Mouse (Mus musculus) lung, postnatal 0 days (tissue): ENCODE measurements around the gene Ptpn4. TPM values are rescaled to one million over a fixed set of nuclear protein-coding genes. Genes with fewer than 3 reads are reported as not detected.

Experiments
- ATAC-seq: fragments of 200-750 bp; cut with Nextera tagmentation; 2 replicates; pipeline ENCODE4 v1.8.0; 2017; ENCODE audit warnings: moderate library complexity
- DNase-seq: peaks from one replicate; pipeline ENCODE4 v3.0.0-alpha.2; 2016; ENCODE audit warnings: low spot score
- H3K27ac ChIP-seq: fragments of 300-500 bp; sonication (generic); 2 replicates; pipeline ENCODE4 v1.5.1; 2014; ENCODE audit warnings: antibody characterized with exemption, mild to moderate bottlenecking, low read length, mixed read lengths
- H3K27me3 ChIP-seq: fragments of 300-500 bp; sonication (generic); replicated peaks from 2 replicates; pipeline ENCODE4 v1.6.1; 2014; ENCODE audit warnings: low read length, mixed read lengths; ENCODE audit not compliant: insufficient read depth
- H3K36me3 ChIP-seq: fragments of 300-500 bp; sonication (generic); 2 replicates; pipeline ENCODE4 v1.6.1; 2014; ENCODE audit warnings: low read length, mixed read lengths; ENCODE audit not compliant: insufficient read depth
- H3K4me1 ChIP-seq: fragments of 300-500 bp; sonication (generic); 2 replicates; pipeline ENCODE4 v1.6.1; 2014; ENCODE audit warnings: antibody characterized with exemption, low read depth, low read length, mixed read lengths; ENCODE audit not compliant: insufficient read depth
- H3K4me2 ChIP-seq: fragments of 300-500 bp; sonication (generic); replicated peaks from 2 replicates; pipeline ENCODE4 v1.6.1; 2014; ENCODE audit warnings: low read depth, mild to moderate bottlenecking, low read length, moderate library complexity, mixed read lengths
- H3K4me3 ChIP-seq: fragments of 300-500 bp; sonication (generic); 2 replicates; pipeline ENCODE4 v1.5.1; 2014; ENCODE audit warnings: low read depth, low read length
- H3K9ac ChIP-seq: fragments of 300-500 bp; sonication (generic); replicated peaks from 2 replicates; pipeline ENCODE4 v1.6.1; 2014; ENCODE audit warnings: low read depth, mild to moderate bottlenecking
- H3K9me3 ChIP-seq: fragments of 300-500 bp; sonication (generic); 2 replicates; pipeline ENCODE4 v1.6.1; 2016; ENCODE audit warnings: low read length, mixed read lengths
- CTCF ChIP-seq: IDR thresholded peaks from 2 replicates; pipeline ENCODE4 v1.5.1; 2016; ENCODE audit warnings: antibody characterized with exemption, mild to moderate bottlenecking
- EP300 ChIP-seq: IDR thresholded peaks from 2 replicates; pipeline ENCODE4 v1.6.1; 2016; ENCODE audit warnings: antibody characterized with exemption, mild to moderate bottlenecking, control low read depth
- WGBS: fragments of 180-500 bp; shearing (Covaris S2); extraction: QIAGEN DNeasy Blood & Tissue Kit; methylation state at CpG from one replicate; pipeline ENCODE4 v1.1.7; 2014; 5-methylcytosine and 5-hydroxymethylcytosine counted together
- polyA plus RNA-seq: library from polyadenylated mRNA; unstranded; fragments of >200 nt; fragmentation: Nextera tagmentation; extraction: Ambion mirVana; gene quantifications from 2 replicates; pipeline ENCODE4 v1.2.1, GENCODE M21; 2015

Ptpn4 gene
- polyA plus RNA-seq, 1 experiment from 2014 or later, result 4.8 TPM

DNA sequence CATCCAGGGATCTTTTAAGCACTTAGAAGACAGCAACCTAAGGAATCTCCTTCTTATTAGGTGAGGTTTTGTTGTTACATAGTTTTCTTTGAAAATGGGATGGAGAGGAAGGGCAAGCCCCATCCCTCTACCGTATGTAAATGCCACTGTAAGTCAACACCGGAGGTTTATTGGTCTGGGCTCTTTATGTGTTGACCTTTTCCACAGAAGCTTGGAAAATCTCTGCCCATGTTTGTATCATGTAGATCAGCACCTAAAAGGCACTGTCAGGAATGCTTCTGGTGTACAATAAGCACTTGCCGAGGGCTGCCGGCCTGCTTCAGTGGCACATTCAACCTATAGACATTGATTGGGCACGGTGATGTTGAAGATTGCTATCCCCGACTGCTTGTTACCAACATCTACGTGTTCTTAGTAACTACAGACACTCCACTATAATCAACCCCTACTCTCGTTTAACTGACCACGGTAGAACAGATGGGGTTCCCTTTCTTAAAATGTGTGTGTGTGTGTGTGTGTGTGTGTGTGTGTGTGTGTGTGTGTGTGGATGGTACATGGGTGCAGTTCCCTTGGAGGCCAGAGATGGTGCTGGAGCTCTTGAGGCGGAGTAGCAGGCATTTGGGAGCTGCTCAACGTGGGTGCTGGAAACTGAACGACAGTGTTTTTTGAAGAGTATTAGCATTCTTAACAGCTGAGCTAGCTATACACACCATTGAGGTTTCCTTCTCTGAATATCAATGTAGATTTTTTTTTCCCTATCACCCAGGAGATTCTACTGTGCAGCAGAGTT, 11.9 kb upstream of the Ptpn4 start:
- DNase-seq, result no peak
- H3K9me3 ChIP-seq, result no peaks in the 10 kb centered on the region
- H3K4me2 ChIP-seq, result no peak overlapping the region
- TF ChIP-seq CTCF (no peak), EP300 (no peak)
- ATAC-seq, result no peak
- 94% methylated on average over 12 of the region's 12 CpGs for WGBS
- H3K9ac ChIP-seq, result no peak overlapping the region
- no peaks in the 10 kb centered on the region for H3K27me3 ChIP-seq
- no peaks in the 10 kb centered on the region for H3K4me1 ChIP-seq
- H3K4me3 ChIP-seq, result no peak overlapping the region
- no peak overlapping the region for H3K27ac ChIP-seq
- H3K36me3 ChIP-seq, result no peaks in the 10 kb centered on the region

DNA sequence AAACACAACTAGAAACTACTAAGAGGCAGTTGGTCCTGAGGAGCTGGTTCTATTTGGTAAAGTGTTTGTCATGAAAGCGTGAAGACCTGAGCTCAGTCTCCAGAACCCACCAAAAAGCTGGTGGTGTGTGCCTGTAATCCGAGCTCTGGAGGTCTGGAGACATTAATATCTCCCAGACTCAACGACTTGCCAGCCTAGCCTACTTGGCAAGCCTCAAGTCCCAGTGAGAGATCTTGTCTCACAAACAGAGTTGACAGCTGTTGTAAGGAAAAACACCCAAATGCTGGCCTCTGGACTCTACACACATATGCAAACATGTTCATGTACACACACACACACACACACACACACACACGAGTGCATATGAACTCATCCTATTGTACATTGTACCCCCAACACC, 7.9 kb upstream of the Ptpn4 start:
- no peak overlapping the region for H3K4me2 ChIP-seq
- 50% methylated on average over 4 of the region's 4 CpGs for WGBS
- no peak overlapping the region for H3K9ac ChIP-seq
- H3K4me3 ChIP-seq, result no peak overlapping the region
- ATAC-seq, result no peak
- no peaks in the 10 kb centered on the region for H3K9me3 ChIP-seq
- DNase-seq, result no peak
- H3K27me3 ChIP-seq, result no peaks in the 10 kb centered on the region
- no peaks in the 10 kb centered on the region for H3K4me1 ChIP-seq
- H3K27ac ChIP-seq, result no peak overlapping the region
- no peaks in the 10 kb centered on the region for H3K36me3 ChIP-seq
- TF ChIP-seq CTCF (no peak), EP300 (no peak)

- no peaks in the 10 kb centered on the region for H3K9me3 ChIP-seq
- WGBS, result 70% methylated on average over 3 of the region's 3 CpGs
- no peaks in the 10 kb centered on the region for H3K4me1 ChIP-seq
- H3K9ac ChIP-seq, result no peak overlapping the region
- ATAC-seq (no peak), DNase-seq (no peak)
- no peaks in the 10 kb centered on the region for H3K36me3 ChIP-seq
- H3K27me3 ChIP-seq, result no peaks in the 10 kb centered on the region
- no peak overlapping the region for H3K4me2 ChIP-seq
- no peak overlapping the region for H3K27ac ChIP-seq
- no peak for TF ChIP-seq CTCF
- no peak for TF ChIP-seq EP300
- no peak overlapping the region for H3K4me3 ChIP-seq
Measured at GRCm38 (mm10) chr1:119843121-119843520, 5.7 kb upstream of the Ptpn4 start.

- H3K9ac ChIP-seq, result no peak overlapping the region
- WGBS, result 28% methylated on average over 3 of the region's 3 CpGs
- no peak overlapping the region for H3K4me2 ChIP-seq
- H3K27ac ChIP-seq, result no peak overlapping the region
- no peak for TF ChIP-seq EP300
- no peak for TF ChIP-seq CTCF
- H3K27me3 ChIP-seq, result no peaks in the 10 kb centered on the region
- H3K36me3 ChIP-seq, result no peaks in the 10 kb centered on the region
- no peaks in the 10 kb centered on the region for H3K4me1 ChIP-seq
- ATAC-seq (no peak), DNase-seq (no peak)
- no peak overlapping the region for H3K4me3 ChIP-seq
- H3K9me3 ChIP-seq, result no peaks in the 10 kb centered on the region
Measured at GRCm38 (mm10) chr1:119838241-119838640, 828 bp upstream of the Ptpn4 start.

- Histone ChIP-seq H3K27ac (peak overlapping the region; percentile 85), H3K27me3 (no peaks in the 10 kb centered on the region), H3K4me2 (peak overlapping the region; percentile 76), H3K4me3 (peak overlapping the region; percentile 96), H3K9me3 (no peaks in the 10 kb centered on the region), H3K4me1 (no peaks in the 10 kb centered on the region), H3K36me3 (no peaks in the 10 kb centered on the region), H3K9ac (peak overlapping the region; percentile 74)
- TF ChIP-seq CTCF, result no peak
- TF ChIP-seq EP300, result no peak
- under 1% methylated on average over 28 of the region's 31 CpGs for WGBS
- DNase-seq, result peak; percentile 44
- ATAC-seq, result no peak
Measured at GRCm38 (mm10) chr1:119836479-119837015, 866 bp downstream of the Ptpn4 start.

- DNase-seq (no peak), ATAC-seq (no peak)
- Histone ChIP-seq H3K9me3 (no peaks in the 10 kb centered on the region), H3K4me3 (peak overlapping the region; percentile 96), H3K36me3 (no peaks in the 10 kb centered on the region), H3K4me1 (no peaks in the 10 kb centered on the region), H3K27me3 (no peaks in the 10 kb centered on the region), H3K4me2 (peak overlapping the region; percentile 76), H3K27ac (peak overlapping the region; percentile 85; the same call in 1 of the 2 replicates), H3K9ac (peak overlapping the region; percentile 74)
- WGBS, result 5% methylated on average over 9 of the region's 9 CpGs
- TF ChIP-seq EP300 (no peak), CTCF (no peak)
Measured at GRCm38 (mm10) chr1:119835726-119836478, 1.5 kb downstream of the Ptpn4 start.
